Mouse (Mus musculus) MEL-GATA-1-ER (cell line): ENCODE results near the gene Gm21693.
"Not testable (repeated sequence)": the region's sequence is repeated elsewhere in the genome, so short reads cannot be mapped to it uniquely, and the experiment has no call there.

Experiments
- DNase-seq: peaks from one replicate; pipeline ENCODE4 v3.0.0-alpha.2; 2012; ENCODE audit warnings: low read depth; ENCODE audit errors: extremely low read depth

Gm21693 gene

GRCm38 (mm10) chrY:3345229-3345628 lies at the start of gene Gm21693:
TSS of gene Gm21693 (minus strand) at chrY:3345329.
- not testable (repeated sequence) for DNase-seq

- DNase-seq, result not testable (repeated sequence)
Observed at GRCm38 (mm10) chrY:3340661-3341060, 4.5 kb downstream of the Gm21693 start.

- not testable (repeated sequence) for DNase-seq
Observed at GRCm38 (mm10) chrY:3306349-3306748, 38.8 kb downstream of the Gm21693 start, which contains the start of gene Gm21677. TSS of gene Gm21677 (minus strand) at chrY:3306449.
